Mouse (Mus musculus) stomach, embryonic 15.5 days (tissue): ENCODE data around the gene Ugt1a1. TPM values are rescaled to one million over a fixed set of nuclear protein-coding genes. Genes with fewer than 3 reads are reported as not detected.

ENCODE experiments used
- ATAC-seq: fragments of 200-750 bp; cut with Nextera tagmentation; 2 replicates; pipeline ENCODE4 v1.8.0; 2017; ENCODE audit warnings: low read depth, moderate number of reproducible peaks, moderate TSS enrichment; ENCODE audit not compliant: insufficient read depth, low FRiP score
- H3K27ac ChIP-seq: fragments of 300-500 bp; sonication (generic); 2 replicates; pipeline ENCODE4 v1.5.1; 2015; ENCODE audit warnings: mild to moderate bottlenecking, inconsistent platforms
- H3K27me3 ChIP-seq: fragments of 300-500 bp; sonication (generic); replicated peaks from 2 replicates; pipeline ENCODE4 v1.6.1; 2015; ENCODE audit warnings: inconsistent platforms
- H3K36me3 ChIP-seq: fragments of 300-500 bp; sonication (generic); 2 replicates; pipeline ENCODE4 v1.6.1; 2015; ENCODE audit warnings: inconsistent platforms
- H3K4me1 ChIP-seq: fragments of 300-500 bp; sonication (generic); 2 replicates; pipeline ENCODE4 v1.6.1; 2015; ENCODE audit warnings: inconsistent platforms
- H3K4me2 ChIP-seq: fragments of 300-500 bp; sonication (generic); 2 replicates; pipeline ENCODE4 v1.6.1; 2015; ENCODE audit warnings: mild to moderate bottlenecking, inconsistent platforms
- H3K4me3 ChIP-seq: fragments of 300-500 bp; sonication (generic); replicated peaks from 2 replicates; pipeline ENCODE4 v1.5.1; 2015; ENCODE audit warnings: inconsistent platforms
- H3K9ac ChIP-seq: fragments of 300-500 bp; sonication (generic); 2 replicates; pipeline ENCODE4 v1.6.1; 2015; ENCODE audit warnings: inconsistent platforms
- H3K9me3 ChIP-seq: fragments of 300-500 bp; sonication (generic); 2 replicates; pipeline ENCODE4 v1.6.1; 2016; ENCODE audit warnings: inconsistent platforms
- WGBS: fragments of 180-500 bp; shearing (Covaris S2); methylation state at CpG from one replicate; pipeline ENCODE4 v1.1.7; 2015; 5-methylcytosine and 5-hydroxymethylcytosine counted together
- polyA plus RNA-seq: library from polyadenylated mRNA; unstranded; fragments of >200 nt; fragmentation: Nextera tagmentation; extraction: Ambion mirVana; gene quantifications from 2 replicates; pipeline ENCODE4 v1.2.1, GENCODE M21; 2015

Ugt1a1 gene
- polyA plus RNA-seq, 1 experiment from 2014 or later, result 5.3 TPM

DNA sequence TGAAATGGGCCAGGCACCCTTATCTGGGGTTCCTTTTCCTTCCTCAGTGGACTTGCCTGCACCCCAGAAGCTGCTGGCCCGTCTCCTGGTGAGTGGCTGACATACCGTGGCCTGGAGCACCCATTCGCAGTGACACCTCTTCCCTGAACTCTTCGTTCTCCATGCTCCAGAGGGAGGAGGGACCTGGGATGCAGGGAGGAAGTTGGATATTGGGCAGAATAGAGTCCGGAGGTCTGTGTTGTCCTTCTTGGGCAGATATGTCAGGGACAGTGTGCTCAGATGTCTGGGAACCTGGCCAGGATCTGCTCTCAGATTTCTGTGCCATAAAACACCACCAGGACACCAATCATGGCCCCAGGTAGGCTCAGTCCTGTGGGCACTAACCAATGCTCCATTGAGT lies 28.3 kb downstream of the Ugt1a1 start:
- 72% methylated on average over 5 of the region's 5 CpGs for WGBS
- Histone ChIP-seq H3K4me1 (no peaks in the 10 kb centered on the region), H3K9me3 (peaks cover 29% of the 10 kb centered on the region; the same call in 1 of the 2 replicates), H3K9ac (no peak overlapping the region), H3K27me3 (no peaks in the 10 kb centered on the region), H3K27ac (no peak overlapping the region), H3K4me2 (no peak overlapping the region), H3K36me3 (no peaks in the 10 kb centered on the region), H3K4me3 (no peak overlapping the region)
- ATAC-seq, result no peak

DNA sequence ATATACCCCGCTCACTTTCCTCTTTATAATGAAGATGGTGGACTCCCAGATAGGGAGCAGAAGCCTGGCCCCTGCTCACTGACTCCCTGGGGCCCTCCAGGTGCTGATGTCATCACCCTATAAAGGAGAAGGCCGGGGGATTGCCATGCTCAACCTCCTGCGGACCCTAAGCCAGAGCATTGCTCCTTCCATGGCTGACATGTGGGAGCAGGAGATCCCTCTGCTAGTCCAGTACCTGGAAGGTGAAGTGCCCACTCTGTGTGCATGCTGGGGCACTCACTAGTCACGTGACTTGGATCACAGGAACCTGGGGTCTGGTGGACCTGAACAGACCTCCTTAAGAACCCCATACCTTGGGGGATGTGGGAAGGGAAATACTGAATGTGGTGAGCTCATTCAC lies 28.8 kb downstream of the Ugt1a1 start:
- H3K4me1 ChIP-seq, result no peaks in the 10 kb centered on the region
- H3K4me2 ChIP-seq, result no peak overlapping the region
- H3K9me3 ChIP-seq, result peaks cover 28% of the 10 kb centered on the region; the same call in 1 of the 2 replicates
- H3K36me3 ChIP-seq, result no peaks in the 10 kb centered on the region
- no peak overlapping the region for H3K9ac ChIP-seq
- H3K27me3 ChIP-seq, result no peaks in the 10 kb centered on the region
- WGBS, result 71% methylated on average over 4 of the region's 4 CpGs
- H3K4me3 ChIP-seq, result no peak overlapping the region
- no peak overlapping the region for H3K27ac ChIP-seq
- no peak for ATAC-seq

DNA sequence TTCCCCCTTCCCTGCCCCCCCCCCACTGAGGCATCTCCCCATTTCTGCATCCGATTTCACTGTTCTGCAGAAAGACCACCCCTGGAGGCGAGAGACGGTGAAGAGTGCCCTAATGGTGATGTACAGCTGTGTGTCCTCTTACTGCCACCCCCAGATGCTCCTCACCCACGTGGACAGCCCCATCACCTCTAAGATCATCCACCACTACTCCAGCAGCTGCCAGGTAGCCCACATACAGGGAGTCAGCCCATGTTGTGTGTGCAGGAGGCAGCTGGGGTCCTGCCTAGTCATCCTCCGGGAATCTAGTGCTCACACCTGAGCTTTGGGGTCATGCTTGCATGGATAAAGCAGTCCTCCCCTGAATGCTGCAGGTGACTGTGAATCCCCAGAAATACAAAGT lies 32.1 kb downstream of the Ugt1a1 start:
- H3K4me3 ChIP-seq, result no peak overlapping the region
- ATAC-seq, result no peak
- H3K36me3 ChIP-seq, result no peaks in the 10 kb centered on the region
- H3K4me1 ChIP-seq, result no peaks in the 10 kb centered on the region
- H3K27ac ChIP-seq, result no peak overlapping the region
- H3K27me3 ChIP-seq, result no peaks in the 10 kb centered on the region
- H3K9me3 ChIP-seq, result peaks cover 15% of the 10 kb centered on the region
- WGBS, result 61% methylated on average over 5 of the region's 5 CpGs
- no peak overlapping the region for H3K9ac ChIP-seq
- H3K4me2 ChIP-seq, result no peak overlapping the region

DNA sequence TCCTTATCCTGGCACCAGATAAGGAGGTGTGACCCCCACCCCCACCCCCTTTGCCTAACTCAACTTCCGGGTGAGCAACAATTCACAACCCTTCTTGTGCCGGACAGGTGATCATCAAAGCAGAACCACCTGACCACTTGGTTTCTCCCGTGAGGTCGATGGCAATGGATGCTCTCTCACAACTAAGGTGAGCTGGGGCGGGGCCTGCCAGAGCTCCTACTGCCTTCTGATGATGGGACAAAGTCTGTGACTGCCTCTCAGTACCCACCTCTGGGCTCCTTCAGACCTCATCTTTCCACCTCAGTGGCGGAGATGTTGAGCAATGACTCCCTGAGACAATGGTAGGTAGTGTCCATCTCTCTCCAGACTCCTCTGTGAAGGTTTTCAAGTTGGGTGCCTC lies 34.1 kb downstream of the Ugt1a1 start:
- Histone ChIP-seq H3K4me2 (no peak overlapping the region), H3K9ac (no peak overlapping the region), H3K27ac (no peak overlapping the region), H3K9me3 (peaks cover 15% of the 10 kb centered on the region; the same call in 1 of the 2 replicates), H3K4me1 (no peaks in the 10 kb centered on the region), H3K4me3 (no peak overlapping the region), H3K27me3 (no peaks in the 10 kb centered on the region), H3K36me3 (no peaks in the 10 kb centered on the region)
- ATAC-seq, result no peak
- WGBS, result 77% methylated on average over 6 of the region's 6 CpGs

DNA sequence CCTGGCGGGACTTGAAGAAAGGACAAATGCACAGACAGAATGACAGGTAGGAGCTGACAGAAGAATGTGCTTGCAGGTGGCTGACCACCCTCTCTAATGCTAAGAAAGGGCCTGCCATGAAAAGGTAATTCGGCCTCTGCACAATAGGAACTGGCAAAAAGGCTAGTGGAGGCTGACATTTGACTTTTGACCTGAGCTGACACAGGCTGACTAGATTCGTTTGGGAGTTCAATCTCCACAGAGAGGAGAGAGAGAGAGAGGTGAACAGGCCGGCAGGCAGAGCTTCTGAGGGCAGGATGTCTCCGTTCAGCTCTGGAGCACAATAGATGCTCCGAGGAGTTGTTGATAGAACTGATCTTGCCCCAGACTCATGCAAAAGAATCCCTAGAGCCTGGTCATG lies 34.6 kb downstream of the Ugt1a1 start:
- H3K9me3 ChIP-seq, result peaks cover 15% of the 10 kb centered on the region; the same call in 1 of the 2 replicates
- WGBS, result 42% methylated on average over 6 of the region's 6 CpGs
- H3K27ac ChIP-seq, result no peak overlapping the region
- no peak overlapping the region for H3K9ac ChIP-seq
- no peaks in the 10 kb centered on the region for H3K4me1 ChIP-seq
- ATAC-seq, result no peak
- no peak overlapping the region for H3K4me2 ChIP-seq
- H3K4me3 ChIP-seq, result no peak overlapping the region
- no peaks in the 10 kb centered on the region for H3K36me3 ChIP-seq
- H3K27me3 ChIP-seq, result no peaks in the 10 kb centered on the region

DNA sequence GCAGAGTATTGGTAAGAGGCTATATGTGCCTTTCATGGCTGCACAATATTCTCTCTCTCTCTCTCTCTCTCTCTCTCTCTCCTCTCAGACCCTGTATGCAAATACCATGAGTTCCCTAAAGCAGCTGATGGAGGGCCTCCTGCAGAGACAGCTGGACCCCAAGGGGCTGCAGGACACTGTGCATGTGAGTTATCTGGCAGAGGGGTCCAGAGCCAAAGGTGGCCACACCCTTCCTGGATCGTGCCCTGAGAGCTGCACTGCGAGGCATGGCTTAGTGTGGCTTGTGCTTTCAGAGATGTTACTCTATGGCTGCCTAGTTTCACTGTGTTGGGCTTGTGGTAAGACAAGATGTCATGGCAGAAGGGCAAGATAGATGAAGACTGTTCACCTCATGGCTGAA lies 35.9 kb downstream of the Ugt1a1 start:
- no peak for ATAC-seq
- Histone ChIP-seq H3K27me3 (no peaks in the 10 kb centered on the region), H3K4me2 (no peak overlapping the region), H3K9me3 (peaks cover 15% of the 10 kb centered on the region; the same call in 1 of the 2 replicates), H3K27ac (no peak overlapping the region), H3K9ac (no peak overlapping the region), H3K4me1 (no peaks in the 10 kb centered on the region), H3K36me3 (no peaks in the 10 kb centered on the region), H3K4me3 (no peak overlapping the region)
- 42% methylated on average over 2 of the region's 2 CpGs for WGBS

DNA sequence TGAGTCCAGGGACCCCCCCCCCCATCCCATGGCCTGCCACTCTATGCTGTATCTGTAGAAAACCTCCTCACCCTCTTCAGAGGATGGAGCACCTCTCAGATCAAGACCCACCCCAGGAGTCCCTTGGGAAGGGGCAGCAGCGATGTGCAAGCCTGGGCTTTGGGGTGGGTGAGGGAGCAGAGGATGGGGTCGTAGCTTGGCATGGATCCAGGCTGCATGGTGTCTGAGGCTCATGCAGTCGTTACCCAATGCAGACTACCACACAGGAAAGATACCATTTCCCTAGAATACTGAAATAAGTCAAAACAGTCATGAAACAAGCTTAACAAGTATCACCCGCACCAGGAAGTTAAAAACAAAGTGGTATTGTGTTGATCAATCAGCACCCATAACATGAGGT lies 36.9 kb downstream of the Ugt1a1 start:
- Histone ChIP-seq H3K4me3 (no peak overlapping the region), H3K36me3 (no peaks in the 10 kb centered on the region), H3K9me3 (peaks cover 15% of the 10 kb centered on the region; the same call in 1 of the 2 replicates), H3K27ac (no peak overlapping the region), H3K9ac (no peak overlapping the region), H3K27me3 (no peaks in the 10 kb centered on the region), H3K4me1 (no peaks in the 10 kb centered on the region), H3K4me2 (no peak overlapping the region)
- 64% methylated on average over 4 of the region's 4 CpGs for WGBS
- no peak for ATAC-seq

DNA sequence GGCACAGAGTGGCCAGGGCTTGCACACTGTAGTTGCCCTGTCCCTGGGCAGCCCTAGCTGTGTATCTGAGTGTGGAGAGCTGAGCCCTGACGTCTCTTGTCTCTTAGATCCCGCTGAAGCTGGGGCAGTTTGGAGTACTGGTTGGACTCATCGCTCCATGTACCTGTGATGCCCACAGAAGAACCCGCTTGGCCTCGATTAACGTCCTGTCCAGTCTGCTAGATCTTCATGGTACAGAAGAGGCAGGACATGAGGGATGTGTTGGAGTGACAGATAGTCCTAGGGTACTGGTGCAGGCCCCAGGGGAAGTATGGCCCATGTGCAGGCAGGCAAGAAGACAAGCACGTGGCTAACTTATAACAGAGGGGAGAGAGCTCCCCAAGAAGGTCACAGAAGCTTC lies 37.8 kb downstream of the Ugt1a1 start:
- Histone ChIP-seq H3K9me3 (peaks cover 15% of the 10 kb centered on the region; the same call in 1 of the 2 replicates), H3K27me3 (no peaks in the 10 kb centered on the region), H3K9ac (no peak overlapping the region), H3K27ac (no peak overlapping the region), H3K36me3 (no peaks in the 10 kb centered on the region), H3K4me2 (no peak overlapping the region), H3K4me1 (no peaks in the 10 kb centered on the region), H3K4me3 (no peak overlapping the region)
- ATAC-seq, result peak; percentile 1; the same call in 1 of the 2 replicates
- 75% methylated on average over 7 of the region's 7 CpGs for WGBS

DNA sequence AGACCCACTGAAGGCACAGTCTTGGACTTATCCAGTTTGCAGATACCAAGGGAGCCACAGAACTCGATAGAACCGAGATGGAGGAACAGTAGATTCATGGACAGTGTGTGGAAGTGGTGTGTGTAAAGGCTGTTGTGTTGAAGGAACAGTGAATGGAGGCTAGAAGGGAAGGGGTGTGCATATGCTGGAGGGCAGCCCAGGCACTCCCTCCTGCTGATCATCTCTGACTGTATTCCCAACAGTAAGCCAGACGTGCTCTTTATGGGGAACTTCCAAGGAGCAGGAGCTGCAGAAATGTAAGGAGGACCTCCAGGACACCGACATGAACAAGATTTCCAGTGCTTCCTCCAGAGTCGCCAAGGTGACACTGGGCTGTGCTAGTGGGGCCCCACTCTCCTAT lies 38.3 kb downstream of the Ugt1a1 start:
- H3K9me3 ChIP-seq, result peaks cover 15% of the 10 kb centered on the region; the same call in 1 of the 2 replicates

DNA sequence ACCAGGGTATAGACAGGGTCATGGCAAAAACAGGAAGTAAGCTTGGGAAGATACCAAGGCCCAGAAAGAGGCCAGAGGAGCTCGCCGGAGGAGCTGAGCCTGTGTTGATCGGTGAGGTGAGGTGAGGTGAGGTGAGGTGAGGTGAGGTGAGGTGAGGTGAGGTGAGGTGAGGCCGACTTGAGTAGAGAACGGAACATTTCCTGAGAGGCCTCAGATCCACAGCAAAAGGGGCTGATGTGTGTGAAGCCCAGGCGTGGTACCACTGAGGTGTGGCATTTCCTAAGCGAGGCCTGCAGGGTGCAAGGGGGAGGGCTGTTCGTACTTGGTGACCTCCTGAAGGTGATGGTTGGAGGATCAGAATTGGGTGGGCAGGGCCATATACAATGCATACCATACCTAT lies 41.3 kb downstream of the Ugt1a1 start:
- Histone ChIP-seq H3K4me2 (no peak overlapping the region), H3K27ac (no peak overlapping the region), H3K9me3 (peaks cover 11% of the 10 kb centered on the region; the same call in 1 of the 2 replicates), H3K4me1 (no peaks in the 10 kb centered on the region), H3K4me3 (no peak overlapping the region), H3K9ac (no peak overlapping the region), H3K27me3 (no peaks in the 10 kb centered on the region), H3K36me3 (no peaks in the 10 kb centered on the region)
- no peak for ATAC-seq
- WGBS, result 71% methylated on average over 8 of the region's 8 CpGs

More for the DNA sequence above, 38.3 kb downstream of the Ugt1a1 start:
- H3K4me1 ChIP-seq, result no peaks in the 10 kb centered on the region
- H3K36me3 ChIP-seq, result no peaks in the 10 kb centered on the region
- no peak for ATAC-seq
- H3K4me2 ChIP-seq, result no peak overlapping the region
- no peaks in the 10 kb centered on the region for H3K27me3 ChIP-seq
- H3K4me3 ChIP-seq, result no peak overlapping the region
- H3K9ac ChIP-seq, result no peak overlapping the region
- WGBS, result 79% methylated on average over 5 of the region's 5 CpGs
- H3K27ac ChIP-seq, result no peak overlapping the region

DNA sequence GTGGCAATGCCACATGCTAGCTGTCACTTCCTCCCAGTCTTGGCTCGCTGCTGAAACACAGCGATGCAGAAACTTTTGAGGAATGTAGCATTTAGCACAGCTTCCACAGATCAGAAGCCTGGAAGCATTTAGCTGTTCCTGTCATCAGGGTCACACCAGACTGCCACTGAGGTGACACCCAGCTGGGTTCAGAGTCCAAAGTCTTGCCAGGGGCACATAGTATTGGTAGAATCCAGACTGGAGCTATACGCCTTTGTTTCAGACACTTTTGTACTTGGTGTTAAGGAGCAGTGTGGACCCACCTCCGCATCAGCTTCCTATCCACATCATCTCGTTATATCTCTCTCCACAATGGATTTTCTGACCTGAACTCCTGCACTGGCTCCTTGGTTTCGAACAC lies 41.8 kb downstream of the Ugt1a1 start:
- Histone ChIP-seq H3K4me1 (no peaks in the 10 kb centered on the region), H3K4me3 (no peak overlapping the region), H3K27me3 (no peaks in the 10 kb centered on the region), H3K9ac (no peak overlapping the region), H3K27ac (no peak overlapping the region), H3K4me2 (no peak overlapping the region), H3K36me3 (no peaks in the 10 kb centered on the region), H3K9me3 (peaks cover 11% of the 10 kb centered on the region; the same call in 1 of the 2 replicates)
- 74% methylated on average over 6 of the region's 6 CpGs for WGBS
- ATAC-seq, result no peak

DNA sequence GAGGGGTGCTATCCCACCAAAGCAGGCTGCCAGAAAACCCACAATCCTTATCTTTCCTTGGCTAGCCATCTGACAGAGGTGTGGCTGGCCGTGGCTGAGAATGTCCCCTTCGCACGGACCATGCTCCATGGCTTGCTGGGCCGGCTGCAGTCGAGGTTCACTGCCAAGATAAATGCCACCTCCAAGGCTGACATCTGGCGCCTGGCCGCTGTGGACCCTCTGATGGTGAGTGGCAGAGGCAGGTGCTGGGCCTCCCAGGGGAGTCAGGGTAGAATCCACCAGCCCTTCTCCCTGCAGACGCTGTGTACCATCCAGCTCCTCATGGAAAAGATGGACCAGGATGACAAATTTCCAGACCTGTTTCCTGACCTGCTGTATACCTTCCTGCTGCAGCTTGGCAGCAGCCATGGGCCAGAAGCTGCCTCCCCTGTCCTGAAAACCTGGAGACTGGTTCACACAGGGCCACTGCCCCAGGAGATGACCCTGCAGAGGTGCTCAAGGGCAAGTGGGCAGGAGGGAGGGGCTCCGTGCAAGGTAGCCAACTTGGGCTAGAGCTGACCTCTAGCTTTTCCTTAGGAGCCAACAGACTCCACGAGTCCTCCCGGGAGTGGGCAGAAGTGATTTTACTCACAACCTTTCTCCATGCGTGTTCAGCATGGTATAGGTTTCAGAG lies 43.2 kb downstream of the Ugt1a1 start:
- H3K4me2 ChIP-seq, result no peak overlapping the region
- H3K4me1 ChIP-seq, result no peaks in the 10 kb centered on the region
- H3K27ac ChIP-seq, result no peak overlapping the region
- H3K27me3 ChIP-seq, result no peaks in the 10 kb centered on the region
- H3K4me3 ChIP-seq, result no peak overlapping the region
- H3K36me3 ChIP-seq, result no peaks in the 10 kb centered on the region
- no peak for ATAC-seq
- H3K9me3 ChIP-seq, result 0 out of 2 replicates have a peak, but pooled peaks cover 4% of the 10 kb centered on the region
- no peak overlapping the region for H3K9ac ChIP-seq
- WGBS, result 86% methylated on average over 12 of the region's 12 CpGs
